Mouse (Mus musculus) hindbrain, embryonic 13.5 days (tissue): ENCODE data around the gene Adgrg5. TPM values are rescaled to one million over a fixed set of nuclear protein-coding genes. Genes with fewer than 3 reads are reported as not detected.

Experiments
- ATAC-seq: fragments of 200-750 bp; cut with Nextera tagmentation; 2 replicates; pipeline ENCODE4 v1.8.0; 2017; ENCODE audit warnings: moderate TSS enrichment; ENCODE audit not compliant: low FRiP score
- H3K27ac ChIP-seq: fragments of 300-500 bp; sonication (generic); 2 replicates; pipeline ENCODE4 v1.5.1; 2015; ENCODE audit warnings: inconsistent platforms, mild to moderate bottlenecking, moderate library complexity
- H3K27me3 ChIP-seq: fragments of 300-500 bp; sonication (generic); 2 replicates; pipeline ENCODE4 v1.6.1; 2015; ENCODE audit warnings: mild to moderate bottlenecking, inconsistent platforms
- H3K36me3 ChIP-seq: fragments of 300-500 bp; sonication (generic); 2 replicates; pipeline ENCODE4 v1.6.1; 2015; ENCODE audit warnings: mild to moderate bottlenecking, inconsistent platforms
- H3K4me1 ChIP-seq: fragments of 300-500 bp; sonication (generic); replicated peaks from 2 replicates; pipeline ENCODE4 v1.6.1; 2015; ENCODE audit warnings: inconsistent platforms
- H3K4me2 ChIP-seq: fragments of 300-500 bp; sonication (generic); 2 replicates; pipeline ENCODE4 v1.6.1; 2015; ENCODE audit warnings: inconsistent platforms, mild to moderate bottlenecking, moderate library complexity
- H3K4me3 ChIP-seq: fragments of 300-500 bp; sonication (generic); 2 replicates; pipeline ENCODE4 v1.5.1; 2015; ENCODE audit warnings: mild to moderate bottlenecking, inconsistent platforms
- H3K9ac ChIP-seq: fragments of 300-500 bp; sonication (generic); 2 replicates; pipeline ENCODE4 v1.6.1; 2015; ENCODE audit warnings: mild to moderate bottlenecking, inconsistent platforms
- H3K9me3 ChIP-seq: fragments of 300-500 bp; sonication (generic); 2 replicates; pipeline ENCODE4 v1.6.1; 2016; ENCODE audit warnings: inconsistent platforms
- WGBS: fragments of 180-500 bp; shearing (Covaris S2); methylation state at CpG from one replicate; pipeline ENCODE4 v1.1.7; 2015; 5-methylcytosine and 5-hydroxymethylcytosine counted together
- polyA plus RNA-seq: library from polyadenylated mRNA; unstranded; fragments of >200 nt; fragmentation: Nextera tagmentation; extraction: Ambion mirVana; gene quantifications from 2 replicates; pipeline ENCODE4 v1.2.1, GENCODE M21; 2015

Adgrg5 gene
- polyA plus RNA-seq, 1 experiment from 2014 or later: not detected

DNA sequence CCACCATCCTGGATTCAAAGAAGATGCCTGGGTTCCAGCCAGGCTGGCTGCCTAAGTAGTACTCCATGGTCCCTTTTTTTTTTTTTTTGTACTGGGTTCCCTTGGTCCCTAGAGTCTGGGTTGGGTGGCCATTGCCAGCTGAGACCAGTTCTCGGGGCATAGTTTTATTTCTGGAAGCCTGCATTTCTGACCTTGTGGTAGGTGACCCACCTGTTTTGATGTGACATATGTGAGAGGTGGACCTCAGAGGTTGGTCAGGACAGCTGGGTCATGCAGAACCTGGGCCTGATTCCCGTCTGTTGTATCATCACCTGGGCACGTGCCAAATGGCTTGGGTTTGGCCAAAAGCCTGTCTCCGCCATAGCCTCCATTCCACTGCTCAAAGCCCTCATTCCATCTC is 66.2 kb downstream of the Adgrg5 start:
- no peak overlapping the region for H3K9ac ChIP-seq
- no peak overlapping the region for H3K4me2 ChIP-seq
- no peaks in the 10 kb centered on the region for H3K9me3 ChIP-seq
- H3K27me3 ChIP-seq: no peaks in the 10 kb centered on the region
- no peak overlapping the region for H3K27ac ChIP-seq
- no peak for ATAC-seq
- WGBS: 90% methylated on average over 4 of the region's 4 CpGs
- no peaks in the 10 kb centered on the region for H3K36me3 ChIP-seq
- peaks cover 80% of the 10 kb centered on the region for H3K4me1 ChIP-seq
- no peak overlapping the region for H3K4me3 ChIP-seq

DNA sequence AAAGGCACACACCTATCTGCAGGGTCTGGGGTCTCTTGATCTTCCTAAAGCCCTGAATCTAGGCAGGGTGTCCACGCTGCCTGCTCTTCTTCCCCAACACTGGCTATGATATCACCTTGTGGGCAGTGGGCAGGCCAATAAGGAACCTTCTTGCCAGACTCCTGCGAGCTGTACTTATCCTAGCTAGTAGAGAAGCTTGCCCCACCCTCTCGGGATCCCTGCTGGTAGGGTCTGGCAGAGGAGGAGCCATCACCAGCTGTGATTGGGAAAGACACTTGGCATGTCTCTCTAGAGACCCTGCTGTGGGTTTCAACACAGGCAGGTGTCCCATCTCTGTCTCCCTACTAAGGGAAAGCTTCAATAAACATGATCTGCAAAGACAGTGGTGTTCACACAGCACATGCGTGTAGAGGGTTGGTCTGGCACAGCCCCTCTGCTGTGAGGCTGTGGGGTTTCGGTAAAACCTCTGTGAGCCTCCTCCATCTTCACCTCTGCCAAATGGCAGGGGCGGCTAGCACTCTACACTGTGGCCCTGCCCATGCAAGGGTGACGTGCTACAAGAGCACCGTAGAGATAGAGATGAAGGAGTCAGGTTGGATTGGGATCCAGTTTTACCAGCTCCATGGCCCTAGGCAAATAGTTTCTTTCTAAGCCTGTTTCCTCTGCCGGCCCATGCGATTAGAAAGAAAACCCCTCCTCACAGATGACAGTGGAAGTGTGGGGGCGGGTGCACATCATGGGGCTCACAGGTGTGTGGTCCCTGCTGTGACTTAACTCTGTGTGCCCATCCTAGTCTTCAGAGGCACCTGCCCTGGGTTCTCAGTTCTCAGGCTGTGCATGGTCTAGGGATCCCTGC is 67.3 kb downstream of the Adgrg5 start:
- Histone ChIP-seq H3K9me3 (no peaks in the 10 kb centered on the region), H3K4me1 (peaks cover 72% of the 10 kb centered on the region), H3K27ac (peak overlapping the region; percentile 99), H3K27me3 (no peaks in the 10 kb centered on the region), H3K36me3 (no peaks in the 10 kb centered on the region), H3K4me3 (no peak overlapping the region), H3K9ac (no peak overlapping the region), H3K4me2 (no peak overlapping the region)
- no peak for ATAC-seq
- 74% methylated on average over 11 of the region's 11 CpGs for whole genome bisulfite sequencing

DNA sequence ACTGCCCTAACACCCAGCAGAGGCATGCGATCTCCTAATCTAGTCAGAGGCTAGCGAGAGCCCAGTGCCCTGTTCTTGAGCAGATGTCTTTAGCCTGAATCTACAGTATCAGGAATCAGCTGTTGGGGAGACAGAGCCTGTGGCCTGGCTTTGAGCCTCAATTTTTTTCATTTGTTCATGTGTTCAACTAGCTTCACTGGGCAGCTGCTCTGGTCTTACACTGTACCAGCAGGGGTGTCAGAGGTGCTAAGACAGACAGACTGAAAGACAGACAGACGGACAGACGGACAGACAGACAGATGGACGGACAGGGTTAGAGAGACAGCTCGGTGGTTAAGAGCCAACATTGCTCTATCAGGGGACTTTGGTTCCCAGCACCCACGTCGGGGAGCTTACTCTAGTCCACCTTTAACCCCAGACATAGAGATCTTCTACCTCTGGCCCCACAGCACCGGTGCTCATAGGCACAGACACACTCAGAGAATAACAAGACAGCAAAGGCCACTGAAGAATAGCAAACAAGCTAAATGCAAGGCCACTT is 68.0 kb downstream of the Adgrg5 start:
- peaks cover 71% of the 10 kb centered on the region for H3K4me1 ChIP-seq
- peak overlapping the region; percentile 99 for H3K27ac ChIP-seq
- no peaks in the 10 kb centered on the region for H3K9me3 ChIP-seq
- no peak overlapping the region for H3K4me3 ChIP-seq
- 77% methylated on average over 9 of the region's 9 CpGs for WGBS
- ATAC-seq: no peak
- H3K4me2 ChIP-seq: no peak overlapping the region
- H3K36me3 ChIP-seq: no peaks in the 10 kb centered on the region
- no peak overlapping the region for H3K9ac ChIP-seq
- no peaks in the 10 kb centered on the region for H3K27me3 ChIP-seq

DNA sequence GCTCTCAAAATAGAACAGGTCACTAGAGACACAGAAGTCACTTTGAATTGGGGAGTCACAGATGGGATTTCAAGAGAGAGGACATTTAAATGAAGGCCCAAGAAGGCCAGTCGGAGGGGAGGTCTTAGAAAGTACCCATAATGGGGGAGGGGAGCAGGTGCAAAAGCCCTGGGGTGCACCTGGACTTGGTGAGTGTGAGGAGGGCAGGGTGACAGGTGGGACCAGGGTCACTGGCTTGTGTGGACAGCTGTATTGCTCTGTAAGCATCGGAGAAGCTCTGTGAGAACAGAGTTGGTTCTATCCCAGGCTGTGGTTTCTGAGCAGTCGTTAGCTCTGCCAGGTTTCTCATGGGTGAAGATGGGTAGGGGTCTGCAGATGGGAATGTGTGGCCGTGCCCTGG is 68.5 kb downstream of the Adgrg5 start:
- 73% methylated on average over 4 of the region's 4 CpGs for whole genome bisulfite sequencing
- H3K27ac ChIP-seq: peak overlapping the region; percentile 99
- ATAC-seq: no peak
- H3K4me3 ChIP-seq: no peak overlapping the region
- H3K9ac ChIP-seq: peak overlapping the region; percentile 46; the same call in 1 of the 2 replicates
- no peaks in the 10 kb centered on the region for H3K9me3 ChIP-seq
- H3K27me3 ChIP-seq: no peaks in the 10 kb centered on the region
- peaks cover 71% of the 10 kb centered on the region for H3K4me1 ChIP-seq
- H3K4me2 ChIP-seq: no peak overlapping the region
- H3K36me3 ChIP-seq: no peaks in the 10 kb centered on the region

DNA sequence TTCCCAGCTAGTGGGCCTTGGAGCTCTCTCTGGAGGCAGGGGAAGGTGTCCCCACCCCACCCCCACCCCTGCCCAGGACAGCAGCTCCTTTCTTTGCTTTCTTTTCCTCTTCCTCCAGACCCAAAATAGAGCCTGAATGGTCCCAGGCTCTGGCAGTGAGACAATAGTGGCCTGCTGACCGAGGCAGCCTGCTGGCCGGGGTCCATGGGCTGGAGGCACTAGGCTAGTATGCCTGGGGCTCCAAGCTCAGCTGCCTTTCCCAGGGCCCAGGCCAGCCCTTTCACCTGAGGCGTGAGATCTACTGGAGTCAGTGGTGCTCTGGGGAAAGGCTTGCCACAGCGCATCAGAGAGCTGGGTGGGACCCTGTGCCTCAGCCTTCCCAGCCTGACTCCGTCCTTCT is 69.0 kb downstream of the Adgrg5 start:
- WGBS: 27% methylated on average over 5 of the region's 5 CpGs
- Histone ChIP-seq H3K36me3 (no peaks in the 10 kb centered on the region), H3K4me1 (peaks cover 71% of the 10 kb centered on the region), H3K4me3 (no peak overlapping the region), H3K9ac (peak overlapping the region; percentile 46), H3K9me3 (no peaks in the 10 kb centered on the region), H3K4me2 (peak overlapping the region; percentile 13; the same call in 1 of the 2 replicates), H3K27ac (peak overlapping the region; percentile 99), H3K27me3 (no peaks in the 10 kb centered on the region)
- no peak for ATAC-seq

Other genes starting within 250 kb of the Adgrg5 start
- 0.35 and 0.93 TPM in 2 replicates for gene Pllp, start 227.4 kb upstream of the Adgrg5 start, polyA plus RNA-seq
- not detected in 2 replicates for gene Ccl22, start 178.1 kb upstream of the Adgrg5 start, polyA plus RNA-seq
- gene Cx3cl1, start 151.7 kb upstream of the Adgrg5 start, polyA plus RNA-seq: 15.0 and 15.8 TPM in 2 replicates
- 0.43 TPM in 1 of 2 replicates, not detected in the other for gene Ccl17, start 113.2 kb upstream of the Adgrg5 start, polyA plus RNA-seq
- gene Coq9, start 85.4 kb upstream of the Adgrg5 start, polyA plus RNA-seq: 55.4 and 59.1 TPM in 2 replicates
- 197 and 202 TPM in 2 replicates for gene Ciapin1, start 85.3 kb upstream of the Adgrg5 start, polyA plus RNA-seq
- 119 and 136 TPM in 2 replicates for gene Polr2c, start 66.2 kb upstream of the Adgrg5 start, polyA plus RNA-seq
- gene Dok4, start 47.4 kb upstream of the Adgrg5 start, polyA plus RNA-seq: 58.0 and 59.0 TPM in 2 replicates
- gene Ccdc102a, start 5.6 kb upstream of the Adgrg5 start, polyA plus RNA-seq: 6.3 and 7.8 TPM in 2 replicates
- 158 and 162 TPM in 2 replicates for gene Adgrg1, start 51.1 kb downstream of the Adgrg5 start, polyA plus RNA-seq
- gene Adgrg3, start 94.0 kb downstream of the Adgrg5 start, polyA plus RNA-seq: 1.3 and 1.6 TPM in 2 replicates
- gene Drc7, start 131.4 kb downstream of the Adgrg5 start, polyA plus RNA-seq: 1.7 and 2.3 TPM in 2 replicates
- 38.4 and 38.8 TPM in 2 replicates for gene Katnb1, start 157.5 kb downstream of the Adgrg5 start, polyA plus RNA-seq